Mouse (Mus musculus): ENCODE data around the gene Brix1. TPM values are rescaled to one million over a fixed set of nuclear protein-coding genes. Genes with fewer than 3 reads are reported as not detected.

Gene Brix1
- total and polyA plus RNA-seq, 3 experiments = 66.6 to 319 (median 72.9) TPM

GRCm38 (mm10) chr15:10469641-10470150 lies 16.1 kb downstream of the Brix1 start:
- H3K9ac ChIP-seq (ENCODE audit: control insufficient read depth, low read depth, low read length, poor library complexity, severe bottlenecking) = peak overlapping the region; percentile 77
- H3K27ac ChIP-seq (ENCODE audit: control insufficient read depth, low read depth, low read length) = no peak overlapping the region
- H3K9me3 ChIP-seq (replicated peaks; ENCODE audit: insufficient read depth, low read length) = no peaks in the 10 kb centered on the region
- DNase-seq (ENCODE audit: low read depth, low spot score) = peak; percentile 60
- H3K27me3 ChIP-seq (ENCODE audit: control insufficient read depth in 1 of 2, insufficient read depth in 2 of 2, low read length in 2 of 2) = no peaks in the 10 kb centered on the region
- peak overlapping the region; percentile 67 to 98 for H3K4me3 ChIP-seq (ENCODE audit: control insufficient read depth in 1 of 2, insufficient read depth in 1 of 2, low read depth in 2 of 2, low read length in 2 of 2)
- H3K79me2 ChIP-seq (ENCODE audit: control insufficient read depth, insufficient read depth, low read length, poor library complexity) = peaks cover 30% of the 10 kb centered on the region
- peaks cover 0 to 12% of the 10 kb centered on the region in 2 experiments; a peak in 3 of 4 replicates for H3K36me3 ChIP-seq (ENCODE audit: control insufficient read depth in 1 of 2, insufficient read depth in 2 of 2, low read length in 2 of 2)
- peaks cover 2 to 11% of the 10 kb centered on the region in 2 experiments for H3K4me1 ChIP-seq (ENCODE audit: control insufficient read depth in 1 of 2, insufficient read depth in 2 of 2, low read length in 2 of 2)
- TF ChIP-seq MYC (IDR thresholded peaks at IDR 0.05; ENCODE audit: low read depth, low read length) = no peak
- no peak for TF ChIP-seq POLR2AphosphoS2 (IDR thresholded peaks at IDR 0.05; ENCODE audit: low read length)
- no peak for TF ChIP-seq RAD21 (IDR thresholded peaks at IDR 0.05; ENCODE audit: low read depth, low read length)
- TF ChIP-seq NELFE (IDR thresholded peaks at IDR 0.05; ENCODE audit: low read depth, low read length) = no peak
- peak in 1 of 2 experiments; percentile 4; a peak in 1 of 4 replicates for TF ChIP-seq POLR2A (IDR thresholded peaks at IDR 0.05; ENCODE audit: control insufficient read depth in 1 of 2, insufficient read depth in 1 of 2, low read depth in 1 of 2, low read length in 2 of 2, poor library complexity in 1 of 2)
- TF ChIP-seq ZMIZ1 (IDR thresholded peaks at IDR 0.05; ENCODE audit: low read depth, low read length) = no peak
- TF ChIP-seq USF1 (IDR thresholded peaks at IDR 0.05; ENCODE audit: low read depth, low read length) = no peak
- no peak for TF ChIP-seq E2F4 (IDR thresholded peaks at IDR 0.05; ENCODE audit: borderline replicate concordance, low read depth, low read length)
- TF ChIP-seq MXI1 (IDR thresholded peaks at IDR 0.05; ENCODE audit: low read depth, low read length) = peak; percentile 36; the same call in 1 of the 2 replicates
- TF ChIP-seq SMC3 (IDR thresholded peaks at IDR 0.05; ENCODE audit: low read depth, low read length) = no peak
- TF ChIP-seq EP300 (IDR thresholded peaks at IDR 0.05; ENCODE audit: low read depth in 1 of 2, low read length in 2 of 2) = no peak; a peak in 1 of 4 replicates
- TF ChIP-seq ELF1 (IDR thresholded peaks at IDR 0.05; ENCODE audit: low read depth, low read length) = no peak
- TF ChIP-seq MAZ (IDR thresholded peaks at IDR 0.05; ENCODE audit: low read depth, low read length) = no peak
- TF ChIP-seq UBTF (IDR thresholded peaks at IDR 0.05; ENCODE audit: borderline replicate concordance, insufficient read depth, low read depth, low read length) = no peak
- TF ChIP-seq CTCF (IDR thresholded peaks at IDR 0.05 in 2 of 3, conservative IDR thresholded peaks at IDR 0.05 in 1 of 3; ENCODE audit: control insufficient read depth in 1 of 3, insufficient read depth in 1 of 3, low read depth in 2 of 3, low read length in 3 of 3, poor library complexity in 1 of 3, severe bottlenecking in 1 of 3) = no peak
- peak; percentile 29; the same call in 1 of the 2 replicates for TF ChIP-seq SIN3A (IDR thresholded peaks at IDR 0.05; ENCODE audit: low read length)
- no peak for TF ChIP-seq NRF1 (IDR thresholded peaks at IDR 0.05; ENCODE audit: insufficient read depth, low read depth, low read length, poor library complexity, severe bottlenecking)
- no peak for TF ChIP-seq GATA1 (IDR thresholded peaks at IDR 0.05; ENCODE audit: low read depth, low read length)
- TF ChIP-seq HCFC1 (IDR thresholded peaks at IDR 0.05; ENCODE audit: low read depth, low read length) = no peak
- no peak for TF ChIP-seq MYB (IDR thresholded peaks at IDR 0.05; ENCODE audit: low read depth, low read length)
- TF ChIP-seq KAT2A (conservative IDR thresholded peaks at IDR 0.05; ENCODE audit: low read depth, low read length) = no peak
- TF ChIP-seq JUND (IDR thresholded peaks at IDR 0.05; ENCODE audit: low read depth, low read length) = no peak
- no peak for TF ChIP-seq POLR2AphosphoS5 (IDR thresholded peaks at IDR 0.05; ENCODE audit: borderline replicate concordance, low read depth, low read length)
- no peak for TF ChIP-seq ZKSCAN1 (IDR thresholded peaks at IDR 0.05; ENCODE audit: low read depth, low read length)
- TF ChIP-seq MAX (IDR thresholded peaks at IDR 0.05; ENCODE audit: low read length) = no peak
- no peak for TF ChIP-seq RCOR1 (IDR thresholded peaks at IDR 0.05; ENCODE audit: low read depth, low read length)

Measured in MEL (cell line).